Mouse (Mus musculus): ENCODE measurements around the gene Mid1. TPM values are rescaled to one million over a fixed set of nuclear protein-coding genes. Genes with fewer than 3 reads are reported as not detected.
"Not testable (repeated sequence)": the region's sequence is repeated elsewhere in the genome, so short reads cannot be mapped to it uniquely, and the experiment has no call there.

Mid1 gene
- polyA plus RNA-seq, 1 experiment from 2014 or later = 8.6 TPM

DNA sequence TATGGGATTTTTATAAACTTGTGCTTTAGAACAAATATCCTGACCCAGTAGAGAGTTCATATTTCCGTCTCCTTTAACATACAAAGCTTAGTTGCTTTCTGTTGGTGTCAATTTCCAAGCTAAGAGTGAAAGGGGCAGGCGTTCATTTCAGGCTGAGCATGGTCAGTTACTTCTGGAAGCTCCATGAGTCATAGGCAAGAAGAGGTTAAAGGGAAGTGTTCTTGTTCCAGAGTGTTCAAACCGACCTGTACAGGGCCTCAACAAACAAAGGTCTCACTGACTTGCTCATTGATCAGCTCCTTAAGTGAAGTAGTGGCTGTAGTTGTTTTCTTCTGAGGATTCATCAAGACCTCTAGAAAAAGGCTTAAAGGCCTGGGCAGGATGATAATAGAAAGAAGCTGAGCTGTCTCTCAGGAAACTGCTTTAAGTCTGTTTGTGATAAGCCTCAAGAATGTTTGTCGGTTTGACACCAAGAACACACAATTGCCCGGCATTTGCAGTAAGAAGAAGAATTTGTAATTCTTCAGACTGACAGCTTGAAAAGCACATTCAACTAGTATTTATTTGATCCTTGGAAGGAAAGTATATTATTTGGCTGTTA is 252.2 kb downstream of the Mid1 start:
- Histone ChIP-seq H3K4me2 (no peak overlapping the region), H3K27me3 (replicated peaks) (no peaks in the 10 kb centered on the region), H3K9ac (no peak overlapping the region), H3K4me3 (no peak overlapping the region), H3K27ac (no peak overlapping the region), H3K9me3 (no peaks in the 10 kb centered on the region), H3K36me3 (replicated peaks) (no peaks in the 10 kb centered on the region), H3K4me1 (no peaks in the 10 kb centered on the region; the same call in 1 of the 2 replicates)
- 38% methylated on average over 5 of the region's 5 CpGs for WGBS
- no peak for ATAC-seq (replicated peaks)

GRCm38 (mm10) chrX:169940531-169940930 is 255.5 kb downstream of the Mid1 start:
- 80% methylated on average over 4 of the region's 4 CpGs for WGBS
- no peak overlapping the region for H3K9ac ChIP-seq
- H3K4me2 ChIP-seq = no peak overlapping the region
- no peaks in the 10 kb centered on the region for H3K36me3 ChIP-seq (replicated peaks)
- H3K9me3 ChIP-seq = no peaks in the 10 kb centered on the region
- H3K4me3 ChIP-seq = no peak overlapping the region
- no peaks in the 10 kb centered on the region for H3K27me3 ChIP-seq (replicated peaks)
- H3K27ac ChIP-seq = no peak overlapping the region
- no peak for ATAC-seq (replicated peaks)
- no peaks in the 10 kb centered on the region for H3K4me1 ChIP-seq

DNA sequence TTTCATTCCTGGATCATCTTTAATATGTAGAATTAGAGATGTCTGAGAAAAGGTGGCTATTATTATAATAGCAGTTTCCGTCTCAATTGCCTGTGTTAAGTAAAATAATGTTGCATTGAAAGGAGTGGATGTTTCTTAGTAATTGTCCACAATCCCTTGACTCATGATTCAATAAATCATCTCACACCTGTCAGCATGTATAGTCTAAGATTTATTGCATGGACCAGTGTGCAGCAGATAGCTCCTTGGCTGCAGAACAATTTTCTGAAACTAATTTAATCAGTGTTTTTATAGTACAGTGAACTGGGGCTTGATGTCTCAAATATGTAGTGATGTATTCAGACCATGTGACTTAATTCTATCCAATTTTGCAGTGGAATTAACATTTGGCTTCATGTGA is 265.6 kb downstream of the Mid1 start:
- H3K27ac ChIP-seq = no peak overlapping the region
- 62% methylated on average over 1 of the region's 1 CpGs for WGBS
- no peak for ATAC-seq (replicated peaks)
- no peak overlapping the region for H3K4me2 ChIP-seq
- H3K27me3 ChIP-seq (replicated peaks) = no peaks in the 10 kb centered on the region; the same call in 1 of the 2 replicates
- H3K9me3 ChIP-seq = no peaks in the 10 kb centered on the region
- no peak overlapping the region for H3K4me3 ChIP-seq
- H3K36me3 ChIP-seq (replicated peaks) = no peaks in the 10 kb centered on the region
- no peak overlapping the region for H3K9ac ChIP-seq
- no peaks in the 10 kb centered on the region for H3K4me1 ChIP-seq

- Histone ChIP-seq H3K4me1 (no peaks in the 10 kb centered on the region), H3K4me2 (no peak overlapping the region), H3K4me3 (no peak overlapping the region), H3K9me3 (peaks cover 5% of the 10 kb centered on the region), H3K27me3 (replicated peaks) (no peaks in the 10 kb centered on the region), H3K36me3 (replicated peaks) (peaks cover 4% of the 10 kb centered on the region; the same call in 1 of the 2 replicates), H3K9ac (no peak overlapping the region), H3K27ac (no peak overlapping the region)
- ATAC-seq (replicated peaks) = no peak
- WGBS = 75% methylated on average over 1 of the region's 1 CpGs
Observed at GRCm38 (mm10) chrX:169969337-169969736, 284.3 kb downstream of the Mid1 start.

DNA sequence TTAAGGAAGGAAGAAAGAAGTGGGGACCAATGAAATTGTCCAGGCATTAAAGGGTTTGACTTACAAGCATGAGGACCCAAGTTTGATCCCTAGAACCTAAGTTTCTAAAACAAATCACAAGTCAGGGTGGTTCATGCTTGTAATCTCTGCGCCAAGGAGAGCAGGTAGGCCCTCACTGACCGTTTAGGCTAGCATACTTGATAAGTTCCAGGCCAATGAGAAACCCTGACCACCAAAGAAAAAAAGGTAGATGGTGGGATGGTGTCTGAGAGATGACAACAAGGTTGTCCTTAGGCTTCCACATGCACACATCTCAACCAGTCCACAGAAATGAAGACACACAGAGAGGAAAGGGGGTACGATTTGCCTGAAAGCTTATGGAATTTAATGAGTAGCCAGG is 284.8 kb downstream of the Mid1 start:
- not testable (repeated sequence) for H3K27ac ChIP-seq; H3K36me3 ChIP-seq (replicated peaks); H3K9me3 ChIP-seq; H3K4me1 ChIP-seq; H3K27me3 ChIP-seq (replicated peaks); H3K9ac ChIP-seq; H3K4me3 ChIP-seq; H3K4me2 ChIP-seq
- ATAC-seq (replicated peaks) = peak; percentile 31
- WGBS = 87% methylated on average over 3 of the region's 3 CpGs

DNA sequence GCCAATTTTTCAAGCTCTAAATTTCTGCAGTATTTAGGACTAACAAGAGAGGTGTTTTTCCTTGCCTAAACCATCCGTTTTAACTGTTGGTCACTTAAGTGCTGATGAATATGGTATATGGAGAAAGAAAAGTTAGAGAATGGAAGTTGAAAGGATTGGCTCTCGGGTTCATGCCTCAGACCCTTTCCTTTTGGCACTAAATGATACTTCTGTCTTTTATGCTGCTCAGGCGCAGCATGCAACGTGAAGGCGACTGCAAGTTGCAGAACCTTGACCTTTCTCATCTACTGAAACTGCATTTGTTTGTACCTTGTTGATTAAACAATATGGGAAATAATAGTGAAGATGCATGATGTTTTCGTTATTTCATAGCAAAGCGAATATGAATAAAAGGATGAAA is 285.5 kb downstream of the Mid1 start:
- not testable (repeated sequence) for H3K36me3 ChIP-seq (replicated peaks); H3K27me3 ChIP-seq (replicated peaks); ATAC-seq (replicated peaks); H3K4me2 ChIP-seq; H3K4me1 ChIP-seq; H3K9ac ChIP-seq; H3K27ac ChIP-seq; H3K4me3 ChIP-seq; H3K9me3 ChIP-seq
- WGBS = 88% methylated on average over 7 of the region's 7 CpGs

GRCm38 (mm10) chrX:169971562-169971961 is 286.6 kb downstream of the Mid1 start:
- H3K36me3 ChIP-seq (replicated peaks); H3K4me3 ChIP-seq; ATAC-seq (replicated peaks); H3K27me3 ChIP-seq (replicated peaks); H3K27ac ChIP-seq; H3K9ac ChIP-seq; H3K4me2 ChIP-seq; H3K9me3 ChIP-seq; H3K4me1 ChIP-seq: not testable (repeated sequence)
- WGBS = 88% methylated on average over 6 of the region's 6 CpGs

- H3K9me3 ChIP-seq = peaks cover 11% of the 10 kb centered on the region
- not testable (repeated sequence) for H3K36me3 ChIP-seq (replicated peaks); H3K27me3 ChIP-seq (replicated peaks); H3K9ac ChIP-seq; H3K4me1 ChIP-seq; H3K4me2 ChIP-seq; H3K4me3 ChIP-seq; H3K27ac ChIP-seq
- 74% methylated on average over 2 of the region's 2 CpGs for WGBS
- 0 out of 2 replicates have a peak, but pooled peaks have one; percentile 37 for ATAC-seq (replicated peaks)
Observed at GRCm38 (mm10) chrX:169972131-169972530, 287.1 kb downstream of the Mid1 start.

DNA sequence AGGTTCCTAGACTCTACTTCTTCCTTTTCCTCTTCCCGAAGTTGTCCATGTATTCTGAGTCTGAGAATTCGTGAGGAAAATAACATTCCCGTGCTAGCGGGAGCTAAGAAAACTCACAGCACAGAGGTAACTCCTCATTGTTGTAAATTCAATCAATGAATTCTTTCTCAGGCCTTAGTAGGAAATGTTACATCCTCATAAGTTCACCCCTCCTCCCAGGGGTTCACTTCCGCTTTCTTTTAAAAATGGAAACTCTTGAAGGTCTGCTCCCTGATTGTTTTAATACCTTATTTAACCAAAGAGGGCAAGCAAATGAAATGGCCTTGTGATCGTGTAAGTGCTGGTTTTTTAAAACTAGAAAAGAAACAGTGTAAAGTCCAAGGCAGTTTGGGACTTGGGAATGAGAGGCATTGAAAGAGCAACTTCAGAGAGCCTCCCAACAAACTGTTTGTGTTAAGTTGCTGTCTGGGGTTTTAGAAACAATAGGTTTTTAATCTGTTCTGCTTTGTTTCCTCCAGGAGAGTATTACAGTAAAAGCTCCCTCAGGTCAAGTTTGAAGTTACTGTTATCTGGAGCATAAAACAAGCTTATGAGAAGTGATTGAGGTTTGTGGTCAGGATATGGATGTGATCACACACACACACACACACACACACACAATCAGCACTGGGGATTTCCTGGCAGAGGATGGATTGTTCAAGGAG is 287.9 kb downstream of the Mid1 start:
- H3K36me3 ChIP-seq (replicated peaks); H3K4me3 ChIP-seq; ATAC-seq (replicated peaks); H3K4me2 ChIP-seq; H3K27ac ChIP-seq; H3K4me1 ChIP-seq; H3K9ac ChIP-seq; H3K27me3 ChIP-seq (replicated peaks): not testable (repeated sequence)
- 74% methylated on average over 6 of the region's 6 CpGs for WGBS
- H3K9me3 ChIP-seq = peaks cover 15% of the 10 kb centered on the region

- H3K9ac ChIP-seq; ATAC-seq (replicated peaks); H3K27me3 ChIP-seq (replicated peaks); H3K4me2 ChIP-seq; H3K27ac ChIP-seq; H3K4me1 ChIP-seq; H3K4me3 ChIP-seq; H3K36me3 ChIP-seq (replicated peaks): not testable (repeated sequence)
- H3K9me3 ChIP-seq = peaks cover 17% of the 10 kb centered on the region
- 61% methylated on average over 3 of the region's 3 CpGs for WGBS
Observed at GRCm38 (mm10) chrX:169973806-169974205, 288.8 kb downstream of the Mid1 start.

DNA sequence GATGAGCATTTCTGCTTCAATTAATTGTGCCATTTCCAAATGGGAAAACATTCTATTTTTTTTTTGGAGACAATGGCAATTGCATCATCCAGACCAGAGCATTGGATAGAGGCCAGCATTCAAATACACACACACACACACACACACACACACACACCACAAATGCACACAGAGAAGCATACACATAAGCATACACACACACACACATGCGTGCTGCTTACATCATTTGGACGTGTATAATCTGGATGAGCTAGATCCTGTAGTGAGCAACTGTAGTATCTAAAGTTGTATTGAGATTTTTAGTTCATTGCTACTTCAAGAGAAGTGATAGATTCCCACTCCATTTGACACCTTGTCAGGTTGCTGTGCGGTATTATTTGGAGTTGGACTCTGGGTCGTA is 289.5 kb downstream of the Mid1 start:
- WGBS = 63% methylated on average over 4 of the region's 4 CpGs
- ATAC-seq (replicated peaks); H3K4me3 ChIP-seq: not testable (repeated sequence)

GRCm38 (mm10) chrX:169974974-169975373 is 290.0 kb downstream of the Mid1 start:
- 79% methylated on average over 6 of the region's 6 CpGs for WGBS
- H3K4me2 ChIP-seq; H3K9ac ChIP-seq; H3K27me3 ChIP-seq (replicated peaks); H3K4me1 ChIP-seq; H3K27ac ChIP-seq; H3K36me3 ChIP-seq (replicated peaks); H3K4me3 ChIP-seq; ATAC-seq (replicated peaks): not testable (repeated sequence)
- peaks cover 17% of the 10 kb centered on the region for H3K9me3 ChIP-seq

More for the DNA sequence above, 289.5 kb downstream of the Mid1 start:
- H3K9ac ChIP-seq; H3K4me1 ChIP-seq; H3K4me2 ChIP-seq; H3K27ac ChIP-seq; H3K27me3 ChIP-seq (replicated peaks); H3K36me3 ChIP-seq (replicated peaks): not testable (repeated sequence)
- H3K9me3 ChIP-seq = peaks cover 17% of the 10 kb centered on the region

GRCm38 (mm10) chrX:169975681-169976131 is 290.7 kb downstream of the Mid1 start:
- not testable (repeated sequence) for H3K27ac ChIP-seq; H3K4me3 ChIP-seq; H3K36me3 ChIP-seq (replicated peaks); H3K4me2 ChIP-seq; H3K4me1 ChIP-seq; H3K9ac ChIP-seq; H3K27me3 ChIP-seq (replicated peaks); ATAC-seq (replicated peaks)
- peaks cover 12% of the 10 kb centered on the region for H3K9me3 ChIP-seq
- WGBS = 80% methylated on average over 3 of the region's 3 CpGs

Measured in midbrain, embryonic 15.5 days (tissue).